Mouse (Mus musculus) MEL (cell line): Measurements from ENCODE around the gene Kctd8.

Source experiments
- CTCF ChIP-seq, 3 experiments: IDR thresholded peaks in 2 of 3; conservative IDR thresholded peaks in 1 of 3; 2 replicates each; pipeline ENCODE4 v1.5.1; 2011 to 2012; ENCODE audit warnings: low read length in 3 of 3, low read depth in 2 of 3, mild to moderate bottlenecking in 2 of 3, improper control_type of control experiment in 1 of 3, inconsistent platforms in 1 of 3, mixed read lengths in 1 of 3, moderate library complexity in 1 of 3; ENCODE audit not compliant: control insufficient read depth in 1 of 3, insufficient read depth in 1 of 3, poor library complexity in 1 of 3, severe bottlenecking in 1 of 3
- EP300 ChIP-seq, 2 experiments: IDR thresholded peaks; 2 replicates each; pipeline ENCODE4 v1.6.1; 2011; ENCODE audit warnings: improper control_type of control experiment in 2 of 2, low read length in 2 of 2, low read depth in 1 of 2, mild to moderate bottlenecking in 1 of 2
- GATA1 ChIP-seq: IDR thresholded peaks from 2 replicates; pipeline ENCODE4 v1.6.1; 2011; ENCODE audit warnings: low read depth, low read length, improper control_type of control experiment
- MAX ChIP-seq: IDR thresholded peaks from 2 replicates; pipeline ENCODE4 v1.6.1; 2011; ENCODE audit warnings: low read length, improper control_type of control experiment
- MYC ChIP-seq: IDR thresholded peaks from 2 replicates; pipeline ENCODE4 v1.6.1; 2011; ENCODE audit warnings: low read depth, mild to moderate bottlenecking, low read length, improper control_type of control experiment, moderate library complexity
- NRF1 ChIP-seq: IDR thresholded peaks from 2 replicates; pipeline ENCODE4 v1.6.1; 2014; ENCODE audit warnings: low read depth, mild to moderate bottlenecking, inconsistent platforms, low read length, improper control_type of control experiment, moderate library complexity; ENCODE audit not compliant: poor library complexity, insufficient read depth, severe bottlenecking
- POLR2A ChIP-seq, 2 experiments: IDR thresholded peaks; 2 replicates each; pipeline ENCODE4 v1.6.1; 2011 to 2012; ENCODE audit warnings: low read length in 2 of 2, mild to moderate bottlenecking in 2 of 2, control low read depth in 1 of 2, improper control_type of control experiment in 1 of 2, low read depth in 1 of 2, moderate library complexity in 1 of 2; ENCODE audit not compliant: control insufficient read depth in 1 of 2, insufficient read depth in 1 of 2, poor library complexity in 1 of 2
- USF2 ChIP-seq, 2 experiments: IDR thresholded peaks; 2 replicates each; pipeline ENCODE4 v1.6.1; 2011 to 2012; ENCODE audit warnings: improper control_type of control experiment in 2 of 2, low read length in 2 of 2, borderline replicate concordance in 1 of 2, inconsistent platforms in 1 of 2, low read depth in 1 of 2, mild to moderate bottlenecking in 1 of 2; ENCODE audit not compliant: insufficient read depth in 1 of 2
- ZC3H11A ChIP-seq: IDR thresholded peaks from 2 replicates; pipeline ENCODE4 v1.6.1; 2012; ENCODE audit warnings: low read depth, mild to moderate bottlenecking, inconsistent platforms, low read length, improper control_type of control experiment
- ZMIZ1 ChIP-seq: IDR thresholded peaks from 2 replicates; pipeline ENCODE4 v1.6.1; 2012; ENCODE audit warnings: low read depth, mild to moderate bottlenecking, inconsistent platforms, low read length, improper control_type of control experiment, moderate library complexity

DNA sequence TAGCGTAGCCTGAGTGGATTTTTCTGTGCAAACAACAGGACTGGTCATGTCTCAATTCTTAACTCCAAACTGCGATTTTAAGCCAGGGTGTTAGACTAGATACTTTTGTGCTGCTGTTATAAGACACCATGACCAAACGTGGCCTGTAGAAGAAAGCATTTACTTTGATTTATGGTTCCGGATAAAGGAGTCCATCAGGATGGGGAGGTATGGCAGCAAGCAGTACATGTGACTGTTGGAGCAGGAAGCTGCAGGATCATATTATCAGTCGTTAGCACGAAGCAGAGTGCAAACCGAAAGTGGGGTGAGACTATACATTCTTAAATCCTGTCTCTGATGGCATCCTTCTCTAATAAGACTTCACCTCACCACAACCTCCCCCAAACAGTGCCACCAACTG, 28.9 kb downstream of the Kctd8 start:
- TF ChIP-seq POLR2A (IDR thresholded peaks at IDR 0.05; ENCODE audit: control insufficient read depth in 1 of 2, insufficient read depth in 1 of 2, low read depth in 1 of 2, low read length in 2 of 2, poor library complexity in 1 of 2) (no peak), ZMIZ1 (no peak), MYC (no peak), CTCF (IDR thresholded peaks at IDR 0.05 in 2 of 3, conservative IDR thresholded peaks at IDR 0.05 in 1 of 3; ENCODE audit: control insufficient read depth in 1 of 3, insufficient read depth in 1 of 3, low read depth in 2 of 3, low read length in 3 of 3, poor library complexity in 1 of 3, severe bottlenecking in 1 of 3) (no peak), NRF1 (no peak), GATA1 (no peak), EP300 (IDR thresholded peaks at IDR 0.05; ENCODE audit: low read depth in 1 of 2, low read length in 2 of 2) (no peak), USF2 (IDR thresholded peaks at IDR 0.05; ENCODE audit: borderline replicate concordance in 1 of 2, insufficient read depth in 1 of 2, low read depth in 1 of 2, low read length in 2 of 2) (no peak), ZC3H11A (no peak), MAX (no peak)
